In genomic region chr4:116176543-116176988, GRCm38 (mm10) we compare ENCODE assay signal across 9 mouse cellular contexts. TPM values are rescaled to one million over a fixed set of nuclear protein-coding genes. Genes with fewer than 3 reads are reported as not detected.
DNase-seq lines count a peak whose midpoint lies in the region; ATAC-seq lines count a peak whose summit lies in the region.
"Had no signal": no experiment of that assay in that cellular context is flagged by ENCODE, and none has a peak within 500 bp of the region (broad histone marks: within the 10 kb centered on the region; RNA-seq: fewer than 3 reads in every experiment).

No protein-coding gene starts in this region.

- WGBS in embryonic facial prominence, embryonic 15.5 days = 12% methylated on average over 10 of the region's 10 CpGs
- WGBS in heart, embryonic 11.5 days (ENCODE audit: insufficient replicate concordance) = 24% methylated on average over 10 of the region's 10 CpGs
- WGBS in kidney, embryonic 14.5 days = 25% methylated on average over 10 of the region's 10 CpGs
- WGBS in liver, embryonic 11.5 days = 13% methylated on average over 10 of the region's 10 CpGs
- WGBS in midbrain, embryonic 16.5 days = 20% methylated on average over 10 of the region's 10 CpGs

- H3K9ac ChIP-seq in embryonic facial prominence, embryonic 15.5 days = no peak overlapping the region
- peak overlapping the region; percentile 62; the same call in 1 of the 2 replicates for H3K9ac ChIP-seq in heart, embryonic 11.5 days (ENCODE audit: low read depth, low read length)
- peak overlapping the region; percentile 44 for H3K9ac ChIP-seq in kidney, embryonic 14.5 days (ENCODE audit: low read depth, low read length)
- H3K9ac ChIP-seq in liver, embryonic 11.5 days (ENCODE audit: low read depth, low read length) = no peak overlapping the region
- 0 out of 2 replicates have a peak overlapping the region, but pooled peaks have one; percentile 23 for H3K9ac ChIP-seq in midbrain, embryonic 16.5 days (ENCODE audit: low read depth, low read length)

- ATAC-seq in embryonic facial prominence, embryonic 15.5 days (ENCODE audit: insufficient number of reproducible peaks, low FRiP score, low TSS enrichment, low read depth) = peak; percentile 90
- 0 out of 2 replicates have a peak, but pooled peaks have one; percentile 32 for ATAC-seq in heart, embryonic 11.5 days (replicated peaks; ENCODE audit: insufficient number of reproducible peaks, low FRiP score, low TSS enrichment)
- peak; percentile 81 for ATAC-seq in kidney, embryonic 14.5 days (ENCODE audit: low FRiP score, low TSS enrichment)
- peak; percentile 24 for ATAC-seq in liver, embryonic 11.5 days (replicated peaks; ENCODE audit: low FRiP score)
- peak; percentile 81 for ATAC-seq in midbrain, embryonic 16.5 days

- no peaks in the 10 kb centered on the region for H3K36me3 ChIP-seq in embryonic facial prominence, embryonic 15.5 days
- H3K36me3 ChIP-seq in heart, embryonic 11.5 days (ENCODE audit: control insufficient read depth, insufficient read depth, low read length) = no peaks in the 10 kb centered on the region
- H3K36me3 ChIP-seq in kidney, embryonic 14.5 days (ENCODE audit: control insufficient read depth, insufficient read depth, low read length) = no peaks in the 10 kb centered on the region
- no peaks in the 10 kb centered on the region for H3K36me3 ChIP-seq in liver, embryonic 11.5 days (ENCODE audit: control insufficient read depth, insufficient read depth, low read length)
- H3K36me3 ChIP-seq in midbrain, embryonic 16.5 days (ENCODE audit: control insufficient read depth, insufficient read depth, low read length) = no peaks in the 10 kb centered on the region

- DNase-seq in adrenal gland, adult 2 months = peak; percentile 50
- no peak for DNase-seq in adrenal gland, postnatal 4 days (ENCODE audit: low spot score in 2 of 2)
- DNase-seq in liver, embryonic 11.5 days (ENCODE audit: low spot score) = no peak
- peak; percentile 49 to 64 for DNase-seq in thymus, adult 18-20 months

- no peaks in the 10 kb centered on the region for H3K9me3 ChIP-seq in embryonic facial prominence, embryonic 15.5 days (replicated peaks)
- no peaks in the 10 kb centered on the region for H3K9me3 ChIP-seq in heart, embryonic 11.5 days (replicated peaks; ENCODE audit: control insufficient read depth, low read length)
- no peaks in the 10 kb centered on the region for H3K9me3 ChIP-seq in kidney, embryonic 14.5 days (ENCODE audit: control insufficient read depth, low read length)
- no peaks in the 10 kb centered on the region for H3K9me3 ChIP-seq in liver, embryonic 11.5 days (ENCODE audit: control insufficient read depth, low read length)
- no peaks in the 10 kb centered on the region for H3K9me3 ChIP-seq in midbrain, embryonic 16.5 days (replicated peaks; ENCODE audit: control insufficient read depth, low read length, poor library complexity, severe bottlenecking)

- peaks cover 34% of the 10 kb centered on the region for H3K4me1 ChIP-seq in embryonic facial prominence, embryonic 15.5 days
- H3K4me1 ChIP-seq in heart, embryonic 11.5 days (ENCODE audit: control insufficient read depth, insufficient read depth, low read length) = peaks cover 34% of the 10 kb centered on the region
- peaks cover 22% of the 10 kb centered on the region for H3K4me1 ChIP-seq in kidney, embryonic 14.5 days (ENCODE audit: control insufficient read depth, insufficient read depth, low read length)
- peaks cover 27% of the 10 kb centered on the region for H3K4me1 ChIP-seq in liver, embryonic 11.5 days (replicated peaks; ENCODE audit: control insufficient read depth, insufficient read depth, low read length)
- H3K4me1 ChIP-seq in midbrain, embryonic 16.5 days (ENCODE audit: control insufficient read depth, insufficient read depth, low read length) = peaks cover 11% of the 10 kb centered on the region

- H3K4me2 ChIP-seq in embryonic facial prominence, embryonic 15.5 days (replicated peaks) = peak overlapping the region; percentile 46
- H3K4me2 ChIP-seq in heart, embryonic 11.5 days = peak overlapping the region; percentile 59
- peak overlapping the region; percentile 34 for H3K4me2 ChIP-seq in kidney, embryonic 14.5 days (replicated peaks; ENCODE audit: low read depth, low read length)
- peak overlapping the region; percentile 49 for H3K4me2 ChIP-seq in liver, embryonic 11.5 days
- H3K4me2 ChIP-seq in midbrain, embryonic 16.5 days (ENCODE audit: low read length) = peak overlapping the region; percentile 40

- H3K4me3 ChIP-seq in embryonic facial prominence, embryonic 15.5 days (replicated peaks) = peak overlapping the region; percentile 11
- peak overlapping the region; percentile 15 for H3K4me3 ChIP-seq in heart, embryonic 11.5 days (ENCODE audit: low read depth, low read length)
- peak overlapping the region; percentile 24 for H3K4me3 ChIP-seq in kidney, embryonic 14.5 days (ENCODE audit: low read length)
- H3K4me3 ChIP-seq in liver, embryonic 11.5 days (ENCODE audit: low read depth, low read length) = 0 out of 2 replicates have a peak overlapping the region, but pooled peaks have one; percentile 14
- no peak overlapping the region for H3K4me3 ChIP-seq in midbrain, embryonic 16.5 days (ENCODE audit: low read depth, low read length)

- H3K27ac ChIP-seq in embryonic facial prominence, embryonic 15.5 days (replicated peaks) = peak overlapping the region; percentile 79
- peak overlapping the region; percentile 86 for H3K27ac ChIP-seq in heart, embryonic 11.5 days (ENCODE audit: low read depth, low read length)
- H3K27ac ChIP-seq in kidney, embryonic 14.5 days (ENCODE audit: low read depth, low read length) = peak overlapping the region; percentile 92
- peak overlapping the region; percentile 45; the same call in 1 of the 2 replicates for H3K27ac ChIP-seq in liver, embryonic 11.5 days (ENCODE audit: low read depth, low read length)
- peak overlapping the region; percentile 60; the same call in 1 of the 2 replicates for H3K27ac ChIP-seq in midbrain, embryonic 16.5 days (ENCODE audit: low read length)

- no peaks in the 10 kb centered on the region for H3K27me3 ChIP-seq in embryonic facial prominence, embryonic 15.5 days
- H3K27me3 ChIP-seq in heart, embryonic 11.5 days (ENCODE audit: control insufficient read depth, insufficient read depth, low read length) = no peaks in the 10 kb centered on the region
- no peaks in the 10 kb centered on the region for H3K27me3 ChIP-seq in kidney, embryonic 14.5 days (ENCODE audit: control insufficient read depth, insufficient read depth, low read length)
- H3K27me3 ChIP-seq in liver, embryonic 11.5 days (replicated peaks; ENCODE audit: control insufficient read depth, insufficient read depth, low read length) = peaks cover 2% of the 10 kb centered on the region; the same call in 1 of the 2 replicates
- H3K27me3 ChIP-seq in midbrain, embryonic 16.5 days (ENCODE audit: control insufficient read depth, insufficient read depth, low read depth, low read length) = no peaks in the 10 kb centered on the region

RNA-seq across cellular contexts. Expression of gene Gm49337, which starts 3.4 kb away (rescaled TPM):
- under 1 TPM in 1 of 2 experiments, not detected in 1; 0.52 TPM for total RNA-seq in adrenal gland, adult 2 months (2021)
- not detected in 2 replicates for polyA plus RNA-seq in adrenal gland, adult 2 months (2012; rRNA removed)
- not detected for total RNA-seq in adrenal gland, postnatal 4 days (2021)
- polyA plus RNA-seq in embryonic facial prominence, embryonic 15.5 days (2015; fragmentation: Nextera tagmentation; extraction: Ambion mirVana) = not detected in 2 replicates
- not detected in 2 replicates for polyA plus RNA-seq in heart, embryonic 11.5 days (2014; fragmentation: Nextera tagmentation; extraction: Ambion mirVana)
- polyA plus RNA-seq in kidney, embryonic 14.5 days (2014; fragmentation: Nextera tagmentation; extraction: Ambion mirVana) = not detected in 2 replicates
- not detected in 2 replicates for polyA plus RNA-seq in liver, embryonic 11.5 days (2014; fragmentation: Nextera tagmentation; extraction: Ambion mirVana)
- not detected in 2 replicates for polyA plus RNA-seq in midbrain, embryonic 16.5 days (2015; fragmentation: Nextera tagmentation; extraction: Ambion mirVana)
- total RNA-seq: gastrocnemius, postnatal 4 days had no signal

RNA-seq across cellular contexts. Expression of gene 1700042G07Rik, which starts 3.4 kb away (rescaled TPM):
- not detected for total RNA-seq in adrenal gland, adult 2 months (2021)
- not detected in 2 replicates for polyA plus RNA-seq in adrenal gland, adult 2 months (2012; rRNA removed)
- not detected for total RNA-seq in adrenal gland, postnatal 4 days (2021)
- polyA plus RNA-seq in embryonic facial prominence, embryonic 15.5 days (2015; fragmentation: Nextera tagmentation; extraction: Ambion mirVana) = not detected in 2 replicates
- not detected in 2 replicates for polyA plus RNA-seq in heart, embryonic 11.5 days (2014; fragmentation: Nextera tagmentation; extraction: Ambion mirVana)
- not detected in 2 replicates for polyA plus RNA-seq in kidney, embryonic 14.5 days (2014; fragmentation: Nextera tagmentation; extraction: Ambion mirVana)
- not detected in 2 replicates for polyA plus RNA-seq in liver, embryonic 11.5 days (2014; fragmentation: Nextera tagmentation; extraction: Ambion mirVana)
- polyA plus RNA-seq in midbrain, embryonic 16.5 days (2015; fragmentation: Nextera tagmentation; extraction: Ambion mirVana) = not detected in 2 replicates
- total RNA-seq: gastrocnemius, postnatal 4 days had no signal

RNA-seq across cellular contexts. Expression of gene Tspan1, which starts 9.2 kb away (rescaled TPM):
- total RNA-seq in adrenal gland, adult 2 months (2021) = not detected
- polyA plus RNA-seq in adrenal gland, adult 2 months (2012; rRNA removed) = not detected in 2 replicates
- 1 to 10 TPM in 1 of 2 experiments, under 1 TPM in 1; 0.17 to 1.6 TPM for total RNA-seq in adrenal gland, postnatal 4 days (2021)
- 5.9 and 9.7 TPM in 2 replicates for polyA plus RNA-seq in embryonic facial prominence, embryonic 15.5 days (2015; fragmentation: Nextera tagmentation; extraction: Ambion mirVana)
- not detected in 2 replicates for polyA plus RNA-seq in heart, embryonic 11.5 days (2014; fragmentation: Nextera tagmentation; extraction: Ambion mirVana)
- polyA plus RNA-seq in kidney, embryonic 14.5 days (2014; fragmentation: Nextera tagmentation; extraction: Ambion mirVana) = 0.50 and 0.89 TPM in 2 replicates
- 0.11 TPM in 1 of 2 replicates, not detected in the other for polyA plus RNA-seq in liver, embryonic 11.5 days (2014; fragmentation: Nextera tagmentation; extraction: Ambion mirVana)
- not detected in 2 replicates for polyA plus RNA-seq in midbrain, embryonic 16.5 days (2015; fragmentation: Nextera tagmentation; extraction: Ambion mirVana)
- total RNA-seq: gastrocnemius, postnatal 4 days had no signal

RNA-seq across cellular contexts. Expression of gene Lurap1, which starts 25.4 kb away (rescaled TPM):
- total RNA-seq in adrenal gland, adult 2 months (2021) = 10 to 100 TPM in 1 of 2 experiments, 1 to 10 TPM in 1; 5.2 to 16.2 TPM
- polyA plus RNA-seq in adrenal gland, adult 2 months (2012; rRNA removed) = 1.8 and 2.5 TPM in 2 replicates
- total RNA-seq in adrenal gland, postnatal 4 days (2021) = 1 to 10 TPM; 6.8 to 7.5 TPM
- polyA plus RNA-seq in embryonic facial prominence, embryonic 15.5 days (2015; fragmentation: Nextera tagmentation; extraction: Ambion mirVana) = 3.2 and 3.4 TPM in 2 replicates
- 1.6 and 2.3 TPM in 2 replicates for polyA plus RNA-seq in heart, embryonic 11.5 days (2014; fragmentation: Nextera tagmentation; extraction: Ambion mirVana)
- 2.2 and 3.2 TPM in 2 replicates for polyA plus RNA-seq in kidney, embryonic 14.5 days (2014; fragmentation: Nextera tagmentation; extraction: Ambion mirVana)
- 0.64 and 1.1 TPM in 2 replicates for polyA plus RNA-seq in liver, embryonic 11.5 days (2014; fragmentation: Nextera tagmentation; extraction: Ambion mirVana)
- polyA plus RNA-seq in midbrain, embryonic 16.5 days (2015; fragmentation: Nextera tagmentation; extraction: Ambion mirVana) = 2.1 and 3.1 TPM in 2 replicates

RNA-seq across cellular contexts. Expression of gene Pik3r3, which starts 44.9 kb away (rescaled TPM):
- 10 to 100 TPM; 16.2 to 24.4 TPM for total RNA-seq in adrenal gland, adult 2 months (2021)
- 14.6 and 21.6 TPM in 2 replicates for polyA plus RNA-seq in adrenal gland, adult 2 months (2012; rRNA removed)
- total RNA-seq in adrenal gland, postnatal 4 days (2021) = 10 to 100 TPM; 16.7 to 19.7 TPM
- 15.6 and 15.9 TPM in 2 replicates for polyA plus RNA-seq in embryonic facial prominence, embryonic 15.5 days (2015; fragmentation: Nextera tagmentation; extraction: Ambion mirVana)
- 21.5 and 22.4 TPM in 2 replicates for polyA plus RNA-seq in heart, embryonic 11.5 days (2014; fragmentation: Nextera tagmentation; extraction: Ambion mirVana)
- polyA plus RNA-seq in kidney, embryonic 14.5 days (2014; fragmentation: Nextera tagmentation; extraction: Ambion mirVana) = 19.9 and 27.6 TPM in 2 replicates
- 6.3 and 6.7 TPM in 2 replicates for polyA plus RNA-seq in liver, embryonic 11.5 days (2014; fragmentation: Nextera tagmentation; extraction: Ambion mirVana)
- 80.5 and 94.2 TPM in 2 replicates for polyA plus RNA-seq in midbrain, embryonic 16.5 days (2015; fragmentation: Nextera tagmentation; extraction: Ambion mirVana)

Comparison
In these comparisons a context has a peak if more than half of its experiments do, and no peak if none do; other contexts are left out.
1. DNase-seq: peak in adrenal gland, adult 2 months (single experiment) and thymus, adult 18-20 months (2 of 2); none in adrenal gland, postnatal 4 days (0 of 2) and liver, embryonic 11.5 days (single experiment).
2. ATAC-seq: peak in every context shown above with its lines; median percentile 90 in embryonic facial prominence, embryonic 15.5 days; 81 in kidney, embryonic 14.5 days; 81 in midbrain, embryonic 16.5 days; 32 in heart, embryonic 11.5 days; 24 in liver, embryonic 11.5 days.
3. H3K9ac ChIP-seq: peak in heart, embryonic 11.5 days (single experiment), kidney, embryonic 14.5 days (single experiment) and midbrain, embryonic 16.5 days (single experiment); none in embryonic facial prominence, embryonic 15.5 days (single experiment) and liver, embryonic 11.5 days (single experiment).
4. Peak in every context shown above with its lines, with median percentiles within 50 percentile points of each other: H3K27ac ChIP-seq and H3K4me2 ChIP-seq.